Mouse (Mus musculus) kidney, adult 8-10 months (tissue): ENCODE results near the gene Aak1.
A peak's percentile ranks its signal among the peaks of the same experiment; 100 is the strongest.

Experiments
- DNase-seq, 2 experiments: peaks; one replicate each; pipeline ENCODE4 v3.0.0; 2022

Gene Aak1

GRCm38 (mm10) chr6:86848915-86849644, at the start of gene Aak1:
Aak1 (plus strand) TSS chr6:86849517.
- peak; percentile 86 to 87 for DNase-seq

GRCm38 (mm10) chr6:86800467-86800866, 48.9 kb upstream of the Aak1 start:
- DNase-seq = no peak

GRCm38 (mm10) chr6:86801431-86801830, 47.9 kb upstream of the Aak1 start:
- no peak for DNase-seq

- no peak for DNase-seq
Measured at GRCm38 (mm10) chr6:86804646-86805045, 44.7 kb upstream of the Aak1 start.

DNA sequence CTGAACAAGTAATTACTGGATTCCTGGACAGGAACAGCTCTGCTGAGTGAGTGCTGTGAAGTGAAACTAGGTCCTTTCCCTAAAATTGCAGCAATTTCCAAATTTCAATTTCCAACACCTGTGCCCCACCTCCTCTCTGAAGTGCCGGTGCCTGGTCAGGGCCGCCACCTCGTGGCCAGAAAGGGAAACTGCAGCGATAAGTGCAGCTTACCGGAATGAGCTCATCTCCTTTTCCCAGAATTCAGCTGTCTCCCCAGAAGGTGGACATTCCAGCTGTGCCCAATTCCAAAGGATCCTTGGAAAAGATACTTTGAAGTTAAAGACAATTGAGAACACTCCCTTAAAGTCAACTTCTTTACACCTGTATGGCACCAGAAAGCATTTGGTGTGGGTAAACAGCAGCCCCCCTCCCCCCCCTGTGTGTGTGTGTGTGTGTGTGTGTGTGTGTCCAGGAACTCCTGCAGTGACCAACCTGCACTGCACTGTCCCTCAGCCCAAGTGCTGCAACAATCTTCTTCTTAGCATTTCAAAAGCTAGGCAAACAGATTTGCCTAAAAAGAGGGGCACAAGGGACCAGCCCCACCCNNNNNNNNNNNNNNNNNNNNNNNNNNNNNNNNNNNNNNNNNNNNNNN, 42.7 kb upstream of the Aak1 start:
- DNase-seq = peak; percentile 55 to 75

- DNase-seq = no peak
Measured at GRCm38 (mm10) chr6:86812919-86813318, 36.4 kb upstream of the Aak1 start.

GRCm38 (mm10) chr6:86813341-86813740, 36.0 kb upstream of the Aak1 start:
- DNase-seq = peak in 1 of 2 experiments; percentile 71

GRCm38 (mm10) chr6:86814926-86815325, 34.4 kb upstream of the Aak1 start:
- DNase-seq = no peak

DNA sequence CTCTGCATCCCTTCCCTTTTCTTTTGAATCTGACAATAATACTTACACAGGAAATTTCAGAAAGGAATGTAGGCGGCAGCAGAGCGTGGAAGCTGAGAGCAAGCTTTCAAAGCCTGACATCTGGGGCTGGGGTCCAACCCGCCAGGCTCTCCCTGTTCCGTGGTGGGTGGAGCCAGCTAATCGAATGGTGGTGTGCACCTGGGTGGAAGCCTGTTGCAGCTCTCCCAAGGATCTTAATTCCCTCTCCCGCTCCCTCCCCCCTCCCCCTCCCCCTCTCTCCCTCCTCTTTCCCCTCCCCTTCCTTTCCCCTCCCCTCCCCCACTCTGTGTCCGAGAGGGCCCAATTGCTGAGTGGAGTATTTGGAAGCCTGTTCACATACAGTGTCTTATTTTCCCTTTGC, 33.9 kb upstream of the Aak1 start:
- no peak for DNase-seq

DNA sequence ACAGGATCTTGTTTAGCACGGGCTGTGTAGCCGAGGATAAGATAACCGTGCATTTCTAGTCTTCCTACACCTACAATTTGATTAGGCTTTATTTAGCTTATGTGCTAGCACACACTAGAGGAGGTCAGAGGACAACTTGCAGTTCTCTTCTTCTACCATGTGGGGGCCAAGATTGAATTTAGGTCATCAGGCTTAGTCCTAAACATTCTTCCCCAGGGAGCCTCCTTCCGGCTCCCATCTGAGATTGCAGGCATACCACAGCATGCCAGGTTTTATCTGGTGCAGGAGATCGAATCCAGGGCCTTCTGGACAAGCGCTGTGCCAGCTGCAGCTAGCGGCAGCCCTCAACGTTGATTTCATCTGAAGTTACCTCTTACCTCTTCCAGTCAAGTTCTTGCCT, 32.7 kb upstream of the Aak1 start:
- peak; percentile 31 to 46 for DNase-seq

- no peak for DNase-seq
Measured at GRCm38 (mm10) chr6:86818914-86819313, 30.4 kb upstream of the Aak1 start.

DNA sequence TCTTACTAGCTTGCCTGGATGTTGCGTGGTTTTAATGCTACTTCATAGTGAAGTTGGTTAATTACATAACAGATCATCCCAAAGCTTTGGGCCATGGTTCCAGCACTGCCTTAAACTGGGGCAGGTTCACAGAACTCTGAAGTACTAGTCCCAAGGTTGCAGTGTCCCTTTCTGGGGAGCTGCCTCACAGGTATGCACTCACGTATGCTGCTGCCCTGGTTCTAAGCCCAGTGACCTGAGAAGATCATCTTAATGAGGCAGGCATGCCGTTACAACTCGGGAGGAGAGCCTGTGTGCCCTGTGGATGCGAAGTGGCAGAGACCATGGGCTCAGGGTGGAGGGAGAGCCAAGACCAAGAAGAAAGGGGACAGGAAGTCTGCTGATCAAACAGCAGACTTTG, 29.4 kb upstream of the Aak1 start:
- peak; percentile 36 to 69 for DNase-seq

GRCm38 (mm10) chr6:86820690-86821089, 28.6 kb upstream of the Aak1 start:
- no peak for DNase-seq

DNA sequence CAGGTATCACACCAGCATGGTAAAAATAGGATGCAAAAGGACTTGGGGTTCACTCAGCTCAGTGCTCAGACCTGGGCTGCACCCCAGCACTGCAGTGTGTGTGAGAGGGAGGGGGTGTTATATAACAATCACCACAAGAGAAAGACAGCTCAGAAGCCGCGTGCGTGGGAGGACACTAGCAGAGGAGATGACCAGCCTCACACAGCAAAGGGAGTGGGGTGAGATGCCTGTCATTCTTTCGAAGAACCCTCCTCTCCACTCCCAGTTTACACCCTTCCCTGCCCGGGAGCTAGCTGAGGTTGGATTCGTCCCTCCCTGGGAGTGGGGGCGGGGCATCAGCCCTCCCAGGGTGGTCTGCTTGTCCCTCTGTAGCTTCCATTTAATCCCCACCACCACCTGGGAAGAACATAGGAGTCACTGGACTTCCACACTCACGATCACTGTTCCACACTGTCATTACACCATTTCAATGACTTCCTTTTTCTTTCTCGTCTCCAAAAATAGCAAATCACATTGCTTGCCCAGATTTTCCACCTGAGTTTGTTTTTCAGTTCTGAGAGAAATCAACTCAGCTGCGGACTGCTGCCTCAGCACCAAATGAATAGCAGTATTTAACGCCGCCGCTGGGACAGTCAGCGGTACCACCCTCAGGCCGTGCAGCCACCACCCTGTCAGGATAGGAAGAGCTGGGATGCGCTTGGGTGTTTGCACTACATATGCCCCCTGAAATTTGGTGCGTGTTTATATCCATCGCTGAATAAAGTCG, 26.8 kb upstream of the Aak1 start:
- peak; percentile 31 to 41 for DNase-seq

- DNase-seq = no peak
Measured at GRCm38 (mm10) chr6:86823051-86823431, 26.3 kb upstream of the Aak1 start.

- peak in 1 of 2 experiments; percentile 31 for DNase-seq
Measured at GRCm38 (mm10) chr6:86823824-86824223, 25.5 kb upstream of the Aak1 start.

- no peak for DNase-seq
Measured at GRCm38 (mm10) chr6:86824401-86824800, 24.9 kb upstream of the Aak1 start.

DNA sequence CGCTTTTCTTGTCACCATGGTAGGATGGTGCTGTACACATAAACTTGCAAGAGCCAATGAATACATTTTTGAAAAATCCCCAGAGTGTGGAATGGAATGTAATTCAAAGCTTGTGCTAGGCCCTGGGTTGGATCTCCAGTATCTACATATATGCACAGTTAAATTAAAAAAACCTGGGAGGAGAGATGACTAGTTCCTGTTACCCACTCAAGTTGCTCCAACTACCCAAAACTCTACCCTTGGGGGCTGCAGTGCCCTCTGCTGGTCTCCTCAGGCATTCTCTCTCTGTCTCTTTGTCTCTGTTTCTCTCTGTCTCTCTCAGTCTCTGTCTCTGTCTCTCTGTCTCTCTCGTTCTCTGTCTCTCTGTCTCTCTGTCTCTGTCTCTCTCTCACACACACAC, 21.9 kb upstream of the Aak1 start:
- DNase-seq = no peak

GRCm38 (mm10) chr6:86829768-86830167, 19.5 kb upstream of the Aak1 start:
- no peak for DNase-seq

DNA sequence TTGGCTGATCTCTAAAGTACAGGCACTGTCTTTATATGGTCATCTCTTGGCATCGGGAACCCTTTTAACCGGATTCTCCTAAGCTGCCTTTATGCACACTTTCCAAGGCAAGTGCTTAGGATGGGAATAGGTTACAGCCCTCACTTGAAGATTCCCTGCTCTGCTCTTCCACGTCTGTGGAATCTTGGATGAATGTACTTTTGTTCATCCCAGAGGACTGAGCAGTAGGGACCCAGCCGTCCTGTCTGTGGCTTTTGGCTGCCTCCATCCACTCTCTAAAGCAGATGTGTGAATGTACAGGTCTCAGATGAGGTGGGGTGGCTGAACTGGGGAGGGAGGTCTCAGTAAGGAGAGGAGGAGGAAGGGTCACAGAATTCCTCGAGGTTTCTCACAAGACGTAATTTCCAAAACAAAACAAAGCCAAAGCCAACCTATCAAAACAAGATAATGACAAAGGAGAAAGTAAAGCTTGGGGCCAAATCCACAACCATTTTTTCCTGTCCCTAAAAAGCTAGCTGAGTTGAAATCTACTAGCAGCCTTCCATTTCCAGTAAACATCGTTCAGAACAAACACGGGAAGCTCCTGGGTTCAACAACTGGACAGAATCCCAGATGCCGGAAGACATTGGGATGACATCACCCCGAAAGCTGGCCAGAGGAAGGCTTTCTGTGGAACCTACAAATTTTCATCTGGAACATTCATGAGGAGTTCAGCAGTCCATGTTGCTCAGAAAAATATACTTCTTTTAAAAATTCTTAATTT, 18.4 kb upstream of the Aak1 start:
- DNase-seq = no peak

DNA sequence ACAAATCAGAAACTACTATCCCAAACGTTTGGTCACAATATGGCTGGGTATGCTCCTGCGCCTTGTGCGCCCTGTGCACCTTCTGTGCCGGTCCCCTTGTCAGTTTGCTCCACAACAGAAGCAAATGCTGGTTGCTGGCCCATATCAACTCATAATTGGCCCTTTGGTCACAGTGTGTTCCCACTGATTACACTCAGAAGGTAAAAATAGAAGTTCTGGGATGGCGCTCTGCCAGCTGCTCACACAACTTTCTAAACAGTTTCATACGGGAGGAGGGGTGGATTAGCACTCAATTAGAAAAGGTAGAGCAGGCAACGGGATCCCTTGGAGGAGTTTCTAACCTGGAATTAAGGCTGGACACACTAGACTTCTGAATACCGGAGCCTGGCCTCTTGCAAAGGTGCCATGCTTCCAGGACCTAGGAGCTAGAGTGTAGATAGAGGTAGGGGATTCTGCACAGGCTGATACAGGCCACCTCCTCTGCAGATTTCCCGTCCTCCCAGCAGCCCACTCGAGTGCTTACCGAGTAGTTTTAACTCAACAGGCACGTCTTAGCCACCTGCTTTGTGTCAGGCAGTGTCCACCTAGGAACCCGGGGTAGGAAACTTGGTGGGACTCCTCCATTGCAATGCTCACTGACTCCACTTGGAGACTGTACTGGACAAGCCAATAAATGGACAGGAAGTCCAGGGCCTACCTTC, 16.4 kb upstream of the Aak1 start:
- peak; percentile 81 to 88 for DNase-seq

- no peak for DNase-seq
Measured at GRCm38 (mm10) chr6:86839089-86839488, 10.2 kb upstream of the Aak1 start.
